Mouse (Mus musculus): ENCODE data around the gene Adam11. TPM values are rescaled to one million over a fixed set of nuclear protein-coding genes. Genes with fewer than 3 reads are reported as not detected.

Adam11 gene
- polyA plus RNA-seq, 1 experiment from 2014 or later = 5.5 TPM

DNA sequence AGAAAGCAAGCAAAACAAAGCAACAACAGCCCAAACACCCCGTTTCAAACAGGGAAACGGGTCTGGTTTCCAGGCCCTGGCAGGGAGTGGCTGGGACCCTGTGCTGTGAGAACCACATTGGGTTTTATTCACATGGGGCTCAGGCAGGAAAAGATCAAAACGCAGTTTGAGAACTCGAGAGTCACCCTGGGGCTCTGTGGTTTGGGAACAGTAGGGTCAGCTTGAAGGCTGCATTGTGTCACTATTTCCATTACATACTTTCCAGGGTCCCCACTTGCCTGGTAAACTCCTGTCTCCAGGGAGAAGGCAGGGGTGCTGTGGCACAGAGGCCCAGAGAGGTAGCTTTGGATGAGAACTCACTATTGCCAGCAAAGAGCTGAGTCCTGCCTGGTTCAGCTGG is 65.9 kb downstream of the Adam11 start:
- H3K4me1 ChIP-seq (ENCODE audit: insufficient read depth) = no peaks in the 10 kb centered on the region
- no peak overlapping the region for H3K9ac ChIP-seq
- H3K4me2 ChIP-seq = no peak overlapping the region
- DNase-seq = no peak
- H3K27ac ChIP-seq (ENCODE audit: low read depth) = no peak overlapping the region
- no peak overlapping the region for H3K4me3 ChIP-seq (ENCODE audit: low read depth, low read length)
- 51% methylated on average over 4 of the region's 4 CpGs for WGBS
- ATAC-seq (ENCODE audit: insufficient read depth) = no peak
- H3K9me3 ChIP-seq (ENCODE audit: low read depth, low read length) = no peaks in the 10 kb centered on the region
- TF ChIP-seq CTCF (IDR thresholded peaks at IDR 0.05; ENCODE audit: low read depth) = no peak
- no peaks in the 10 kb centered on the region for H3K27me3 ChIP-seq (ENCODE audit: insufficient read depth, low read length)
- H3K36me3 ChIP-seq (ENCODE audit: insufficient read depth) = no peaks in the 10 kb centered on the region

Other genes with a start within 250 kb of the Adam11 start
- gene Gpatch8, start 205.0 kb upstream of the Adam11 start, polyA plus RNA-seq (2014; fragmentation: Nextera tagmentation; extraction: Ambion mirVana) = 47.0 and 49.4 TPM in 2 replicates
- gene Gm11627, start 182.0 kb upstream of the Adam11 start, polyA plus RNA-seq (2014; fragmentation: Nextera tagmentation; extraction: Ambion mirVana) = 14.3 and 15.3 TPM in 2 replicates
- gene Fzd2, start 157.0 kb upstream of the Adam11 start, polyA plus RNA-seq (2014; fragmentation: Nextera tagmentation; extraction: Ambion mirVana) = 40.0 and 42.9 TPM in 2 replicates
- 0.22 and 0.64 TPM in 2 replicates for gene Meioc, start 97.7 kb upstream of the Adam11 start, polyA plus RNA-seq (2014; fragmentation: Nextera tagmentation; extraction: Ambion mirVana)
- gene Ccdc43, start 63.7 kb upstream of the Adam11 start, polyA plus RNA-seq (2014; fragmentation: Nextera tagmentation; extraction: Ambion mirVana) = 44.5 and 46.4 TPM in 2 replicates
- gene Gjc1, start 58.3 kb downstream of the Adam11 start, polyA plus RNA-seq (2014; fragmentation: Nextera tagmentation; extraction: Ambion mirVana) = 78.1 and 80.7 TPM in 2 replicates
- 5.4 and 6.8 TPM in 2 replicates for gene Higd1b, start 74.4 kb downstream of the Adam11 start, polyA plus RNA-seq (2014; fragmentation: Nextera tagmentation; extraction: Ambion mirVana)
- 218 and 242 TPM in 2 replicates for gene Eftud2, start 119.5 kb downstream of the Adam11 start, polyA plus RNA-seq (2014; fragmentation: Nextera tagmentation; extraction: Ambion mirVana)
- gene Ccdc103, start 119.8 kb downstream of the Adam11 start, polyA plus RNA-seq (2014; fragmentation: Nextera tagmentation; extraction: Ambion mirVana) = 1.8 and 1.9 TPM in 2 replicates
- not detected in 2 replicates for gene Fam187a, start 123.7 kb downstream of the Adam11 start, polyA plus RNA-seq (2014; fragmentation: Nextera tagmentation; extraction: Ambion mirVana)
- gene Gfap, start 139.5 kb downstream of the Adam11 start, polyA plus RNA-seq (2014; fragmentation: Nextera tagmentation; extraction: Ambion mirVana) = 0.20 and 0.41 TPM in 2 replicates
- 11.7 and 13.3 TPM in 2 replicates for gene Kif18b, start 163.7 kb downstream of the Adam11 start, polyA plus RNA-seq (2014; fragmentation: Nextera tagmentation; extraction: Ambion mirVana)
- gene C1ql1, start 185.2 kb downstream of the Adam11 start, polyA plus RNA-seq (2014; fragmentation: Nextera tagmentation; extraction: Ambion mirVana) = 2.7 and 3.1 TPM in 2 replicates

Measured in lung, embryonic 14.5 days (tissue).